Mouse (Mus musculus) spleen, postnatal 36 days (tissue): Measurements from ENCODE around the gene Safb.
"Not testable (repeated sequence)": the region's sequence is repeated elsewhere in the genome, so short reads cannot be mapped to it uniquely, and the experiment has no call there.

Experiments
- DNase-seq, 2 experiments: peaks; one replicate each; pipeline ENCODE4 v3.0.0; 2022; ENCODE audit warnings: low spot score in 2 of 2, mixed read lengths in 1 of 2

The Safb gene

DNA sequence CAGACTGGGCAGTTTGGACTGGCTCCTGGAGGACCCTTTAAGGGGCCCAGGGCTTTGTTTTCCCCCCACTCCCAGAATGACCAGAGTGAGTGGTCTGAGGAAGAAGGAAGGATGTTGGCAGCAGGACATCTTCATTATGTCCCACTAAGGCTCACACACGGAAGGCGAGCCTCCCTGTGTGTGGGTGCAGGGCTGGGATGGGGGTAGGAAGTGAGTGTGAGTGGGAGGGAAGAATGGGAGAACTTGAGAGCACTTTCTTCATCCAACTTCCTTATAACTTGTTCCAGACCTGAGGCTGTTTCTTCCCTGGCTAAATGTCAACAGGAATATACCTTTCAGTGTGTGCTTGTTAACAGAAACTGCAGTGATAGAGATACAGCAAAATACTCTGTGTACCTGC lies 26.7 kb downstream of the Safb start:
- DNase-seq = no peak

DNA sequence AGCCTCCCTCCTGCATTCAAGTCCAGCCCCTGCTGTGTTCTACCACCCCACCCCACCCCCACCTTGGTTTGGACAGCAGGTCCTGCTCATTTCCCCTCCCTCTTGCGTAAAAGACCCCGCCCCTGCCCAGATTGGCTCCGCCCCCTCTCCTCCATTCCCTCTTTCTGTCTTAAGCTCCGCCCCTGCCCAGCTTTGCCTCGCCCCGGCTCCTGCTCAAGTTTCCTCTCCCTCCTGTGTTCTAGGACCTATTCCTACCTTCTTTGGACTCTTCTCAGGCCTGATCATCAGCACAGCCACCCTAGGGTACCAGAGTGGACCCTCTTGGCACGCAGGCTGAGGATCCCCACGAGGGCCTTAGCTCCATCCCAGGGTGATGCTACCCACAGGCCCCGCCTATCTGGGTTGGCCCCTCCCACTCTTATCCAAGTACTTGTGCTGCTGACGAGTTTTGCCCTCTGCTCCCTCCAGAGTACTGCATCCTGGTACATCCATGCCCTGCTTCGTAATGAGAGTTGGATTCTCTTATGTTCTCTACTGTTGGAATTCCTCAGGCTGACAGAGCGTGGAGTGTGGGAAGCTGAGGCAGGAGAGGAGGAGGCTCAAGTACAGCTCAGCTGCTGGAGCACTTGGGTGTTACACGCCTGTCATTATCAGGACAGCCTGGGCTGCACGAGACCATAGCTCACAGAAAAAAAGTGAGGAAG lies 27.4 kb downstream of the Safb start:
- DNase-seq = peak in 1 of 2 experiments; percentile 39

DNA sequence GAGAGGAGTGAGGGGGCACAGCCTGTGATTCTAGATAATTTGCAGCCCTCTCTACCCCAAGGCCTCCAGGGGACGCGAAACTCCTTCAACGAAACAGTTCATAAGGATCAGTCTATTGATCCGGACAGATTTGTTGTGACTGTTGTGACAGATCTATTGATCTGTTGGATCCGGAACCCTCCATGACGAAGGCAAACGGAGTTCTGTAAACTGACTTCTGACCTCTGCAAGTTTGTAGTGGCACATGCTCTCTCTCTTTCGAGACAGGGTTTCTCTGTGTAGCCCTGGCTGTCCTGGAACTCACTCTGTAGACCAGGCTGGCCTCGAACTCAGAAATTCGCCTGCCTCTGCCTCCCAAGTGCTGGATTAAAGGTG lies 27.9 kb downstream of the Safb start:
- DNase-seq = not testable (repeated sequence)

DNA sequence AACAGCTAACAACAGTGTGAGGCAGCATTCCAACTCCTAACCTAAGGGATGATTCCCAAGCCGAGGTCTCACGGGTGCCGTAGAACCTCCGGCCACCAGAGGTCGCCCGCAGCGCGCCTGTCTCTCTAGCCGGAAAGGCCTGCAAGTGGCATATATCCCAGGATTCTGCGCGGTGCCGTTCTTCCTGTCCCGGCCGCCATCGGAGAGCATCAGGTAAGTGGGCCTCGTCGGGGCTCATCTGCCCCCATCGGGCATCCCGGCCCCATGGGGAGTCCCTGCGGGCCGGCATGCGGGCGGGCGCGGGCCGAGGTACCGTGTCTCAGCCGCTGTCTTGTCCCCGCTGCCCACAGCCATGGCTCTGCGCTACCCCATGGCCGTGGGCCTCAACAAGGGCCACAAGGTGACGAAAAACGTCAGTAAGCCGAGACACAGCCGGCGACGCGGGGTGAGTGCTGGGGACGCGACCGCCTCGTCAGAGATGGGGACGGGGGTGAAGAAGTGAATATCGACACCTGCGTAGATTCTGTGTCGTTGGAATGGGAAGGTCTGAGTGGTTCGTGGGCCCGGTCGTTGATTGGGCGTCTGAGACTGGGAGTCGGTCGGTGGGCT lies 28.7 kb downstream of the Safb start, which contains the start of gene Rpl36:
Gene Rpl36, plus strand, starts transcription at position 181 of the 609 bp plus-strand sequence.
- peak; percentile 89 to 91 for DNase-seq

DNA sequence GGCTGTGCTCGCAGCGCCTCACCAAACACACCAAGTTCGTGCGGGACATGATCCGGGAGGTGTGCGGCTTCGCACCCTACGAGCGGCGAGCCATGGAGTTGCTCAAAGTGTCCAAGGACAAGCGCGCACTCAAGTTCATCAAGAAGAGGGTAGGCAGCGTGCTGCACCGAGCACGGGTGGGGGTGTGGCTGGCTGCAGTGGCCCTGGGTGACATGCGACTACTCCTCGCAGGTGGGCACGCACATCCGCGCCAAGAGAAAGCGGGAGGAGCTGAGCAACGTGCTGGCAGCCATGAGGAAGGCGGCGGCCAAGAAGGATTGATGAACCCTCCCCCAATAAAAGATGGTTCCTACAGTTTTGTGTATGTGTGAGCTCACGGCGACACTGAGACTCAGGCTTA lies 29.3 kb downstream of the Safb start:
- not testable (repeated sequence) for DNase-seq

DNA sequence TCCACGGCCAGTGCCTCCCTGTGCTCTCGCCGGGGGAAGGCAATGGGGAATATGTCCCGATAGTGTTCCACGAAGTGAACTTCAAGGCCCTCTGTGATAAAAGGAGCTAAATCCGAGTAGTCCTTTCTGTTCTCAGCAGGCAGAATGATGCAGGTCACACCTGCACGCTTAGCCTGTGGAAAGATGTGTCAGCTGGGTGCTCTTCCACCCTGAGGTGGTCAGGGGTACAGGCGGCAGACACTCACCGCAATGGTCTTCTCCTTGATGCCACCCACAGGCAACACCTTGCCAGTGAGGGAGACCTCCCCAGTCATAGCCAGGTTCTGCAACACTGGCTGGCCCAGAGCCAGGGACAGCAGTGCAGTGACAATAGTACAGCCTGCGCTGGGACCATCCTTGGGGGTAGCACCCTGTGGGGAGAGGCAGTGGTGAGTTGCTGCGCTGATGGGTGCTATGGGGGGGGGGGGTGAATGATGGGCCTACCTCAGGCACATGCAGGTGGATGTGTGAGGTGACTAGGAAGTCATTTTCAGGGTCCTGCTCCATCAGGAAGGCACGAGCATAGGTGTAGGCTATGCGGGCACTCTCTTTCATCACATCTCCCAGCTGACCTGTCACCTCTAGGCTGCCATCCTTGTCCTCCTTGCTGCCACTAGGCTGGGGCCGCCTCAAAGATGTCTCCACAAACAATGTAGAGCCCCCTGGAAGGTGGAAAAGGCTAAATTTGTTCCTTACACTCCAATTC lies 29.9 kb downstream of the Safb start:
- no peak for DNase-seq

DNA sequence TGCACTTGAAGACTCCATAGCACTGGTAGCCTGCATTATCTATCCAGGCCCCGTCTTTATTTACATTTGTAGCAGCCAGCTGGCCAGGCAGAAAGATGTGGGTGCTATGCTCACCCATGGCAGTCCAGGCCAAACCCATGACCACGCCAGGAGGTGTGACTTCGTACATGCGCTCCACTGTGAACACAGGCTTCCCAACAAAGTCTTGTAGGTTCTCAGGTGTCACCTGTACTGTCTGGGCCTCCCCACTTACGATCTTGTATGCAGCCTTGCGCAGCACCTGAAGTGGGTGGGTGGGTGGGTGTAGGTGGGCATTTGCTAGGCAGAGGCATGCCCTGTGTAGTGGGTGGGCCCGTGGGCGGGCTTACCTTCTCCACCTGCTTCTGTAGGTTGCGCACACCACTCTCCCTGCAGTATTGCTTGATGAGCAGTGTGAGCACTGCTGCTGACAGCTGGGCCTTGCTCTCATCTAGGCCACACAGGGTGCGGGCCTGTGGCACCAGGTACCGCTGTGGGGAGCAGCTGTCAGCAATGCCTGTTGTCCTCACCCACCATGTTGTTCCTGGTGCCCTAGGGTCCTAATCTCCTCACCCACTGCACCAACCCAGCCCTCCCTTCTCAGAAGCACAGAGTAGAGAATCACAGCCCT lies 30.6 kb downstream of the Safb start:
- no peak for DNase-seq

DNA sequence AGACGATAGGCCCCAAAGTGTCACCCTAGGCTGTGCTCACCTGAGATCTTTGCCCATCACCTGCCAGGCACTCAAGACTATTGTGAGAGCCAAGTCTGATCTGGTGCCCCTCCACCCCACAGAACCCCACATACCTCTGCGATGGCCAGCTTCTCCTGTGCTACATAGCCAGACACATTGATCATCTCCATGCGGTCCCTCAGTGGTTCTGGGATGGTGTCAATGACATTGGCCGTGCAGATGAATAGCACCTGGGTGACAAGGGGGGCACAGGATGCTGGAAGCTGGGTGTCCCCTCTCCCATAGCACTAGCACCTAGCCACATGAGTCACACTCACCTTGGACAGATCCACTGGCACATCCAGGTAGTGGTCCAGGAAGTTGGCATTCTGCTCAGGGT lies 31.2 kb downstream of the Safb start:
- no peak for DNase-seq

DNA sequence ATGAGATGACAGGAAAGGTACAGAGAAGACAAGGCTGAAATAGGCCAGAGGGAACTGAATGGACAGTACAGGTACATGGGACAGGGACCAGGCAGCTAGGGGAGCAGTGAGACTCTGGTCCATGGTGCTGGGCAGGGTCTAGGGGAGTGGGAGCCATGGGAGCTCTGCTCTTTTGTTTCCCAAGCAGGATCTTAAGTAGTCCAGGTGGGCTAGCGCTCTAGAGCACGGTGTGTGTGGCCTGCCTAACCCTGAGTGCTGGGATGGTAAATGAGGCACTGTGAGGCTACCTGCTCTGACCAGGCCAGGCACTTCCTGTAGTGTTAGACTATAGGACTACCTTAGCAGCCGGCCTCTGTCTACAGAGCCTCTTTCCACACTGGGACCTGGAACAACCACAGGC lies 32.1 kb downstream of the Safb start:
- DNase-seq = no peak

DNA sequence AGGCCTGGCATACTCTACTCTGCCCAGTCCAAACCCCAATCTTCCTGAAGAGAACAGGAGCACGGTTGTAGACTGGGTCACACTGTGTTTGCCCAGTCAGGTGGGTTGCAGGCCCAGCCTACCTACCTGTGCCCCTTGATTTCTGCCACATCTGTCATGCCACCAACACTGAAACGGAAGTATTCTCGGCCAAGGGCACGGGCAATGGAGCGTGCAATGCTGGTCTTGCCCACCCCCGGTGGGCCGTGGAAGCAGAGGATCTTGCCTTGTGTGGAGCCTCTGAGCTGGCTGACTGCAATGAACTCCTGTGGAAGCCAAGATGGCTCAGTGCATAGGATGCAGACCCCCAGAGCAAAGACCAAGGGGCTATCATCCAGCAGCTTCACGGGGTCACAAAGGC lies 33.0 kb downstream of the Safb start:
- DNase-seq = no peak

DNA sequence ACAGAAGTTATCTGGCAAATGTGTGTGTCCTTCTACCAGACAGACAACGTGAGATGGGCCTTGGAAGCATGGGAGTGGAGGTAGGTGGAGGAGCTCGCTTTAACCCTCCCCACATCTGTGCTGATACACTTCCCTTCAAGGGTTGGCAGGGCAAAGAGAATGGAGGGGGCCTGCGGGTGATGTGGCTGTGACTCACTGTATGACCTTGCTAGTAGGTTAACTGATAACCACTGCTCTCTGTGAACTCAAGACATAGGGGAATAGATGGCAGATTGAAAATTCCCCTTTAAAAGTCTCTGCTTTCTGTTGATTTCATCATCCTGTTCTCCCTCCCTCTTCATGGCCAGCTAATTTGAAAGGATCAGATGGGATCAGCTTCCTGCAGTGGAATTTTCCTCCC lies 40.9 kb downstream of the Safb start:
- no peak for DNase-seq

DNA sequence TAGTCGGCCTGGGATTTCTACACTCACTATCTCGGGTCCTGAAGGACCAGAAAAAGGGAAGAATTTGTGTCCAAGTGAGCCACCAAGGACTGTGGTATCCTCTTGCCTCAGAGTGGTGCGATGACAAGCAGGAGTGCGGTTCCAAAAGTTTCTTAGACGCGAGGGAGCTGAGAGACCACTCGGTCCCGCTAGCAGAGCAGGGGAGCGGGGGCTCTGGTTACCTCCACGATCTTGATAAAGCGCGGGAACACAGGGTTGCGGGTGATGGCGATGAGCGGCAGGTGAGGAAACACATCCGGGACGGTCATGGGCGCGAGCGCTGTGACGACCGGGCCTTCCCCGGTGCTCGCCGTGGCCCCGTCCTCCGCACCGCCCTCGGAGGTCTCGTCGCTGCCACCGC lies 41.6 kb downstream of the Safb start:
- DNase-seq = peak in 1 of 2 experiments; percentile 26

DNA sequence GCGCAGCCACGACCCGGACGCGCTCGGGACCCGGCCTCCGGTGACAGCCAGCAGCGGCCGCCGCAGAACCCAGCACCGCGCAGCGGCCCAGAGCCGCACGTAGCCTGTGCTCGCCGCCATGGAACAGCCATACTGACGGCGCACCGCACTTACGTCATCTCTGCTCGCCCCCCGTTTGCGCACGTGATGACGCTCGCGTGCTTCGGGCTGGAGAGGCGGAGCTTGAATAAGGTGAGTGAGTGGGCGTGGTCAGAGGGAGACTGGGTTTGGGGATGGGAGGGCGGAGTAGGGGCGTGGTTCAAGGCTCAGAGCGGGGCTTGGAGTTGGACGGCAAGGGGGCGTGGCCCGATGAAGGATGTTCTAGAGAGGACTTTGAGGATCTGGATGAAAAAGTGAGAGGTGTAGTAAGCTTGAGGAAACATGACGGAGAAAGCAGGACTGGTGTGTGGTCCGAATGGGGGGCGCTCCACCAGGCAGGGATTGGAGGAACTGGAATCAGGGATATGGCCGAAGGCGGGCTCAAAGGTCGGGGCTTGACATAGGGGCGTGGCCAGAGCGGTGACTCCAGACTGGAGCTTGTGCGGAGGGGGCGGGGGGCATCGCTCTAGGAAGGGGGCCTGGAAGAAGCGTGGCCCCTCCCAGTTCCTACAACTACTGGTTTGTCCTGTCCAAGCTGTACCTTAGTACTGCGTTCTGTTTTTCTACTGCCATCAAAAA lies 42.3 kb downstream of the Safb start, which contains the start of gene Lonp1:
Gene Lonp1, minus strand, starts transcription at position 134 of the 717 bp plus-strand sequence.
- DNase-seq = peak; percentile 96 to 98

DNA sequence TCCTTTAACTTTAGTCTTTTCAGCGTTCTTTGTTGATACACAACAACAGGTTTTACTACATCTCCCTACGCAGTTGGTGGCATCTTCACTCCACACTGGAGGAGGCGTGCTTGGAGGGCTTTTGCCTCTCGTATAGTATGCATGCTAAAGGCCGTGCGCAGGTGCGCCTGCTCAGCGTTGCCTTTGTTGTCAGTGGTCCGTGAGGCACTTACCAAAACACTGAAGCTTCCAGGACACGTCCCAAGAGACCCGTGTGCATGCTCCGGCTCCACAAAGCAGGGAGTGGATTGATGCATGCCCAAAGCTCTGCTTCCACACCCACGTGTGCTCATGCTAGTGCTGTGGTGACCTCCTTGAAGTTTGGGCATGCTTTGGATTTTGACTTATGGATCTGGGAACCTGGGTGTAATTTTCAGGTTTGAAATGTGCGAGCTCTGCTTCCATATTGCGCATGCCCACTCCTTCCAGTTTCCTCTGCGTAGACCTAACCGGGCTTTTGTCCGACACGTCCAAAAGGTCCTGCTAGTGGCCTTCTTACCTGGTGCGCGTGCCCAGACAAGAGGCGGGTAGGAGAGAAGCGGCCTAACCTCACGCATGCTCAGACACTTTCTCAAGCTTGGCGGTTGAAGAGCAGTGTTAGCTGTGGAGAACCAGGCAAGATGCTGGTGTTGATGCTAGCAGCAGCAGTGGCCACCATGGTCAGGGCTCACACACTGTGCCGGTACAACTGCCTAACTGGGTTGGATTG lies 43.1 kb downstream of the Safb start, which contains the start of gene Catsperd:
Gene Catsperd, plus strand, starts transcription at position 614 of the 748 bp plus-strand sequence.
- no peak for DNase-seq

DNA sequence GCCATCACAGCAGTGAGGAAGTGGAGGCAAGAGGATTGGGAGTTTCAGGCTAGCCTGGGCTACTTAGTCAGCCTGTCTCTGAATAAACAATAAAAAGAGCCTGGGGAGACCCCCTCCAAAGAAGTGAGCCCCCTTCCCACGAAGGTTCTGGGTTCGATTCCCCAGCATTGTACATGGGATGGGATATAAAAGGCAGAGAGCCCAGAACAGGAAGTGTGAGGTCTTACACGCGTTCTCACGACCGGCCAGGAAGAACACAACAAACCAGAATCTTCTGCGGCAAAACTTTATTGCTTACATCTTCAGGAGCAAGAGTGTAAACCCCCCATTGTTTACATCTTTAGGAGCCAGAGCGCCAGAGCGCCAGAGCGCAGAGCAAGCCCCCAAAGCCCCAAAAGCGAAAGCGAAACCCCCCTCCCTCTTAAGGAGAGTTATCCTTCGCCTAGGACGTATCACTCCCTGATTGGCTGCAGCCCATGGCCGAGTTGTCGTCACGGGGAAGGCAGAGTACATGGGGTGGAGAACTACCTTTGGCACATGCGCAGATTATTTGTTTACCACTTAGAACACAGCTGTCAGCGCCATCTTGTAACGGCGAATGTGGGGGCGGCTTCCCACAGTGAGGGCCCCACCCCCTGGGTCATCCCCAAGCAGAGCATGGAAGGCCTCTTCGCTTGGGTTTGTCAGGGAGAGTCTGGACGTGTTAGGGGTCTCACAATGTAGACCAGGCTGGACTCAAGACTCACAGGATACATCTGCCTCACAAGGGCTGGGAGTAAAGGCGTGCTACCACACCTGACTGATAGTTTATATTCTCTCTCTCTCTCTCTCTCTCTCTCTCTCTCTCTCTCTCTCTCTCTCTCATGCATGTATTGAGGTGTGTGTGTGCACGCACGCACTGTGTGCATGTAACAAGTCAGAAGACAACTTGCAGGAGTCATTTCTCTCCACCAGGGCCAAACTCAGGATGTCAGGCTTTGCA lies 45.5 kb downstream of the Safb start:
- DNase-seq = not testable (repeated sequence)

DNA sequence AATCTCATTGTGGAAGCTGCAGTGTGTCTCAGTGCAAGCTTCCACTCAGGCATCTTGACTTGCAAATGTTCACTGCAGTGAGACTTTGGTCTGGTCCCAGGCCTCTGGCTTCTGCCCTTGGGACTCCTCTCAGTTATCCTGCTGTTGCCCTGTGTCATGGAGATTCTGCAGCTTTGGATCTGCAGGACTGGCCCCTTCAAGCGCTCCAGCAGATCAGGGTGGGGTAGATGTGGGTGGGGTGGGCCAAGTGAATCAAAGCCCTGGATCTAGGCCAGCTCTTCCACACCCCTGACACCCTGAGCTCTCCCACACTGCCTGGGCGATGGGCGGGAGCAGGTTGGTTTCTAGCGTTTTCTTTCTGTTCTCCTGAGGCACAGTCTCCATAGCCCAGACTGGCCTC lies 47.2 kb downstream of the Safb start:
- no peak for DNase-seq

DNA sequence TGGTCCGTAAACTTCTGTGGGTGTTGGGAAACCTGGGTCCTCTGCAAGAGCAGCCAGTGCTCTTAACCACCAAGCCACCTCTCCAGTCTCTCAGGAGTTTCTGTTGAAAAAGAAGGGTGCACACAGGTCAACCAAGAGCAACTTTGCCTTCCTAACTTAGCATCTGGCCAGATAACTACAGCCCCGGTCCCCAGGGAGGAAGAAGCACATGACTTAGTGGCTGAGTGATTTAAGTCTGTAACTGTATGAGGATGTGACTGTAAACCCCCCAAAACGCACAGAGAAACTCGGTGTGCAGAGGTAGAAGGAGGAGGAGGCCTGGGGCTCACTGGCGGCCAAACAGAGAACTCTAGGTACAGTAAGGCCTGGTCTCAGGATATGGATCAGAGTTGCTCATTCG lies 49.4 kb downstream of the Safb start:
- DNase-seq = peak; percentile 76 to 82

DNA sequence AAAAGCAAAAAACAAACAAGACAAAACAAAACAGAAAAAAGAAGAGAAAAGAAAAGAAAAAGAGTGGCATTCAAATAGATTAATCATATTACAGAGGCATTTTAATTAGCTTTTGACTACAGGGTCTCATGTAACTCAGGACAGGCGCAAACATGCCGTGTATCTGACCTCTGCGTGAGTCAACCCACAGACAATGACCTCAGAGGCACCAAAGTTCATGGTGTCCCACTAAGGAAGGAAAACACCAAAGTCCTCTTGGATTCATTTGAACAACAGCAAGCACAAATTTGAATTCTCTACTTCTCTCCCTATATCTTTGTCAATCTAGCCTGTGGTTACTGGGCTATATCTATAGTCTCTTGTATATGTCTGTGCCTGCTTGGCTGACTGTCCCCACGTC lies 58.6 kb downstream of the Safb start:
- DNase-seq = no peak

DNA sequence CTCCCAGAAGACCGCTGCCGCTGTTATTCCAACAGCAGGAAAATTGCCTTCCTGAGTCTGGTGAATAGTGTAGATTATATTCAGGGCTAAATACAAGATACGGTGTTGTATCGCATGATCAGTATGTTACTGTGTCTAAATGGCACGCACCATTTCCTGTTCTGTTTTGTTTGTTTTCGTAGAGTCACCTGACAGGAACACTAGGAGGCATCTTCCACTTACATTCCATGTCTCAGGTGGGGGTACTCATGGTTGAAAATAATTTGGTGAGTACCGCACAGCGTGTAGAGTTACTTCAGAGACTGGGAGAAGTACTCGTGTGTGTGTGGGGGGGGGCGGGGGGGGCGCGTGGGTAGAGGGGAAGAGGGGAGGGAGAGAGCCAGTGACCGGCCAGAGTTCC lies 62.9 kb downstream of the Safb start:
- DNase-seq = no peak

DNA sequence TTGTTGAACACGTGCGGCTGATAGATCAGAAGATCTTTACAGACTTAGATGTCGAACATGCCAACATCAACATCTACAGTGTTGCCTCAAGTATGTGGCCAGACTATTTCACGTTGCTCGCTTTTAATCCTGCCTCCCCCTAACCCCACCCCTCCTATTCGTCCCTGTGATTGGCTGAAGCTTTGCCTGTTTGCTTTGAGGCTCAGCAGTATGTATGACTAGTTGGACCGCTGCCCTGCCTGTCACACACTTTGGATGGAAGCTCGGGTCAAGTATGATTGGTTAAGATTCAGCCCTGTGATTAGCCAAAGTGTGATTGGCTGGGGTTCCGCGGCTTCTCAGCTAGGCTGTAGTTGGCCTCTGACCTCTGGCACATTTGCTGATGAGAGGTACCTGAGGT lies 67.2 kb downstream of the Safb start:
- no peak for DNase-seq
